Mouse (Mus musculus): Measurements from ENCODE around the gene Gm4756.
"Not testable (repeated sequence)": the region's sequence is repeated elsewhere in the genome, so short reads cannot be mapped to it uniquely, and the experiment has no call there.

Gm4756 gene

GRCm38 (mm10) chr12:72648921-72649320, 540 bp downstream of the Gm4756 start:
- no peak for DNase-seq

- no peak for DNase-seq
Observed at GRCm38 (mm10) chr12:72638025-72638424, 11.4 kb downstream of the Gm4756 start.

DNA sequence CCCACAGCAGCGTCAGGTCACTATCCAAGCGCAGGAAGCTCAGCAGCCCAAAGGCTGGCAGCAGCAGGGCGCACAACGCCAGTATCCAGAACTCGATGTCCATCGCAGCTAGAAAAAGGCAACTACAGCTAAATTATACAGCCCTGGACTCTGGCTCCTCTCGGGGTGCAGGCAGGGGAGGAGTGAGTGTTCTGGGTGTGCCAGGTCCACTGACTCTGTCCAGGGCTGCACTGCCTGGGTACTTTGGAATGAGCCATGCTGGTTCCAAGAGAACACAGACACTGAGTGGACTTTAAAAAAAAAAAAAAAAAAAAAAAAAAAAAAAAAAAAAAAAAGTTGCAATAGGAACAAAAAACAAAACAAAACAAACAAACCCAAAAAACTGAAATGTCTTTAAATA, 20.7 kb downstream of the Gm4756 start:
- DNase-seq: no peak

DNA sequence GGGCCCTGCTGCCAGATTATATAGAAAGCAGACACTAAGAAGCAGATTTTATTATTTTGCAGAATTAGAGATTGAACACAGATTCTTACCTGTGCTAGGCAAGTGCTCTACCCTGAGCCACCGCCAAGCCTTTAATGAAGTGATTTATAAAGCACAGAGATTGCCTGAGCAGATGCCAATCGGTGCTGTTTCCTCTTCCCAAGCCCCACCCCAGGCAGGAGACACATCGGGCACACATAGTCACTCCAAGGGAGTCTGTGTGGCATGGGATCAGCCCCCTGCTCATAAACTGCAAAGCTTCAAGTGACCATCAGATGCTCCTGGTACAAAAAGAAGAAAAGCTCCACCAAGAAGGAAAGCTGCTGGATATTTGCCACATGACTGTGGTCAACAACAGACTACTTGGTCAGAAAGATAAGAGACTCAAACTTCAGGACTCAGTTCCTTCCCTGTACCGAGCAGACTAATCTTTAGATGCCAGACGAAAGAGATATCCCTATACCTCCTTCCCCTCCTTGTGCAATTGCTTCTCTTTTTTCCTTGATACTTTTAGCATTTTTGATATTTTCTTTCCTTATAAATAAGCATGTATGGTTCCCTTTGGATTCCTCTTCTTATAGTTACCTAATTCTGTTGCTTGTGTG, 26.5 kb downstream of the Gm4756 start:
- no peak for DNase-seq

DNA sequence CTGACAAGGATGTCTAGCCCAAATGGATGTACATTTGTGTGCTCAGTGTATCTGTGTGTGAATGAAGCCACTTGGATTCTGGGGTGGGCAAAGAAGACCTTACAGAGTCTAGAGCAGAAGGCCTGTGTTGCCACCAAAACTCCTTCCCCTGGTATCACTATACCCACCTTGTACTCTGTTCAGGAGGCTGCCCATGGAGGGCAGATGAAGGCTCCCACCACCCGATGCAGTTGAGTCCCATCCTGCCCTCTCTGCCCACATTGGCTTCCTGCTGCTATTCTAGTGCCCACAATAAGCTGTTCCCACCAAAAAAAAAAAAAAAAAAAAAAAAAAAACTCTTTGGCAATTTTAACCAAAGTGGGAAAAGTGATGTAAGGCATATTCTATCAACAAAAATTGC, 28.0 kb downstream of the Gm4756 start:
- DNase-seq: no peak

GRCm38 (mm10) chr12:72620856-72621255, 28.6 kb downstream of the Gm4756 start:
- DNase-seq: no peak

- DNase-seq: no peak
Observed at GRCm38 (mm10) chr12:72612053-72612452, 37.4 kb downstream of the Gm4756 start.

GRCm38 (mm10) chr12:72598731-72599130, 50.7 kb downstream of the Gm4756 start:
- DNase-seq: not testable (repeated sequence)

GRCm38 (mm10) chr12:72594001-72594400, 55.5 kb downstream of the Gm4756 start:
- DNase-seq: no peak

DNA sequence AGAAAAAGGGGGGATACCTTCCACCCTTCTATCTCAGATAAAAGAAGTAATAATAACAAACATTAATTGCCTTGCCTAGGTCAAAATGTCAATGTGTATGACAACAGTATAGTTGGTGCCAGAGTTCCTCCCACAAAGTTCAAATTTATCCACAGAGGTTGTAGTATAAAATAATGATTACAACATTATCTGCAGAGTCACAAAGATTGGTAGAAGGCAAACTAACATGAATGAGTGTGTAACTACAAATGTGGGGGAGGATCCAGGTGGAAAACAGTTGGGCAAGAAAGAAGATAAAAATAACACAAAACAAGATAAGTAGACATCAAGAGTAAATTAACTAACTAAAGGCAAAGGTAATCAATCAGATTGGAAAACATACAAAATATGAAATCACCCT, 56.5 kb downstream of the Gm4756 start:
- no peak for DNase-seq

- DNase-seq: no peak
Observed at GRCm38 (mm10) chr12:72585339-72585738, 64.1 kb downstream of the Gm4756 start.

GRCm38 (mm10) chr12:72583099-72583498, 66.4 kb downstream of the Gm4756 start:
- DNase-seq: no peak

GRCm38 (mm10) chr12:72582021-72582420, 67.4 kb downstream of the Gm4756 start:
- DNase-seq: no peak

DNA sequence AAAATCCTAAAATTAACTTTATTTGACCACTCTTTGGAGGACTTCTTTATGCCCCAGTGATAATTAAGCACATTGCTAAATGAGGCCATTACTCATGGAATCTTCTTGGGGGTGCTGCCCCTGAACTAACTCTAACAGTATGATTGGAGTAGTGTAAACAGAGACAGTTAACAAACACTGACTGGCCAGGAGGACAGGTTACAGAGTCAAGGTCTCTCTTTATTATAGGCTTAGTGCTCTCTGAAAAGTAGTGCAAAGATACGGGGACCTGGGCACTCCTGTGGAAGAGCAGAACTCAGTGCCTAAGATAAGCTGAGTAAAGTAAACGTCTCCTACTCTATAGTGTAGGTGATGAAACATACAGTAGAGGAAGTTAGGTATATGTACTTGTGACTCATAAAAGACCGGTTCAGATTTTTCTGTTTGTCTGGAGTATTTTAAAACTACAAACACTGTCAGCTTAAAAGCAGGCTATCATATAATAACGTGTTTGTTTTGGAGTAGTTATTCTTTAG, 85.1 kb downstream of the Gm4756 start:
- DNase-seq: no peak

DNA sequence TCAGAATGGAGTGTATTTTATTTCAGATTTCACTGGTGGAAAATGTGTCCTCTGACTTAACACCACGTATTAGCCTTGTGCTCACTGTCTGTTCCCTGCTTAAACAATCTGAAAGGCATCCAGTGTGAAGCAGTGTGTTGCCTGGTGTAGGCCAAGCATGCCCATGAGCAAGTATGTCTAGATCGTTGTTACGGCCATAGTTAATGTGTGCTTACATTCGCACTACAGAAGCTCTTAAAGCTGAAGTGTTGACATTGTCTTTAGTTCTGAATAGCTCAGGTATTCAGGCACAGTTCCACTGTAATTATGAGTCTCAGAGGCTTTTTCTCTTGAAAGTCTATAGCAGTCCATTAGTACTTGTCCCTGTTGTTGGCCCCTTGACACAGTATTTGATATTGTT, 95.1 kb downstream of the Gm4756 start:
- DNase-seq: no peak

DNA sequence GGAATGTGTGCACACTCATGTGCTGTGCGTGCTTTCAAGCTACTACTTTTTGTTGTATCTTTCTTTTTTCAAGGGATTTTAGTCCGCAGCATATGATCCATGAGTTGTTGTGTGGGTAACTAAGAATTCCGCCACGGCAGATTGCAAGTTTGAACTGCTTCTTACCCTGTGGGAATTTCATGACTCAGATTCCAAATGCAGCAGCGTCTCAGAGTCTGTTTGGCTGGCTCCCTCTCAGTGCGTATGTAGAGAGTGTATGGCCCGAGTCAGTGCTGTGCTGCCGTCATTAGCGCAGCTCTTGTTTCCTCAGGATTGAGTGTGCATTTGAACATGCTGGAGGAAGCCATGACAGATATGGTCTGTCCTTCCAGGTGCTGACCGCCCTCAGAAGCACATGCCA, 110.9 kb downstream of the Gm4756 start:
- no peak for DNase-seq

GRCm38 (mm10) chr12:72536021-72536597, 113.4 kb downstream of the Gm4756 start, which contains the start of gene Pcnx4:
Gene Pcnx4, plus strand, starts transcription at chr12:72536383.
- peak; percentile 96 to 98 for DNase-seq

GRCm38 (mm10) chr12:72535599-72535998, 113.9 kb downstream of the Gm4756 start:
- peak in 1 of 2 experiments; percentile 51 for DNase-seq

DNA sequence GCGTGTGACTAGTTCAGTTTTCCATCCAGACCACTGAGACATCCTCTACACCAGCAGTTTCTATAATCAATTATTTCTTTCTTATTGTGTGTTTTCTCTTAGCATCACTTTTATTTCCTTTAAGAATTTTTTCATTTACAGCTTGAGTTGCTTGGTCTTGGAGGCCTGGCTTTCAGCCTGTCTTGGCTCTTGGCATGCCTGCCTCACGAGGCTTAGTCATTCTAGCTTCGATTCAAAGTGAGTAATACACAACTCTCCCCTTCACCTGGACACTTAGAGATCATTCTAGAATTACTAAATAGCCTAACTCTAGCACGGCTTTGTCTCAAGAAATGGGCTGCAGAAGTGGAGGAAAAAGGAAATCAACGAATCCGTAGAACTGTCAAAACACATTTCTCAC, 115.5 kb downstream of the Gm4756 start:
- DNase-seq: no peak

DNA sequence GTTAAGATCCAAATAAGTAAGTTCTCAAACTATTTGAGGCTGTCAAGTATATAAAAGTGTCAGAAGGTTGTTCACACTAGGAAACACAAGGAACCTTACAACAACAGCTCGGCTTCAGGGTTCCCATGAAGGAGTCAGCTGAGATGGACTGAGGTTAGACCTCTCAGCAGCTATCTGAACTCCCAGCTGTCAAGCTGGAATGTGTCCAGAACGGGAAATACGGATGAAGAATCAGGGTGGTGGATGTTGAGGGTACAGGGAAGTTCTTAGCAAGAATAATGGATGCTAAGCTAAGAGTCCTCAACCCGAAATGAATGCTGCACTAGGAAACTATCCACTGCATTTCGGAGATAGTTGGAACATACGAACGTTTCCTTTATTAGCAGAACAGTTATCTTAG, 117.2 kb downstream of the Gm4756 start:
- no peak for DNase-seq

All from cerebellum, postnatal 25 days (tissue).